Mouse (Mus musculus) cerebellum, adult 9-11 months (tissue): ENCODE results near the gene Selenbp1.
"Not testable (repeated sequence)": the region's sequence is repeated elsewhere in the genome, so short reads cannot be mapped to it uniquely, and the experiment has no call there.

Experiments used
- DNase-seq: peaks from one replicate; pipeline ENCODE4 v3.0.0; 2022

The Selenbp1 gene

GRCm38 (mm10) chr3:94932809-94933564 lies at the start of gene Selenbp1:
Gene Selenbp1, plus strand, starts transcription at chr3:94933056.
- DNase-seq: peak; percentile 32

- peak; percentile 86 for DNase-seq
Observed at GRCm38 (mm10) chr3:94886316-94887224, 46.3 kb upstream of the Selenbp1 start, which contains the start of gene Psmb4. Gene Psmb4, minus strand, starts transcription at chr3:94886961.

GRCm38 (mm10) chr3:94888595-94888994 lies 44.3 kb upstream of the Selenbp1 start:
- no peak for DNase-seq

GRCm38 (mm10) chr3:94894076-94894475 lies 38.8 kb upstream of the Selenbp1 start:
- no peak for DNase-seq

GRCm38 (mm10) chr3:94902747-94903146 lies 30.1 kb upstream of the Selenbp1 start:
- DNase-seq: no peak

- DNase-seq: not testable (repeated sequence)
Observed at GRCm38 (mm10) chr3:94904759-94905158, 28.1 kb upstream of the Selenbp1 start.

GRCm38 (mm10) chr3:94906482-94906881 lies 26.4 kb upstream of the Selenbp1 start:
- no peak for DNase-seq

GRCm38 (mm10) chr3:94911050-94911693 lies 21.7 kb upstream of the Selenbp1 start:
- no peak for DNase-seq

- DNase-seq: no peak
Observed at GRCm38 (mm10) chr3:94913801-94914200, 19.1 kb upstream of the Selenbp1 start.

GRCm38 (mm10) chr3:94915903-94916741 lies 16.7 kb upstream of the Selenbp1 start:
- DNase-seq: no peak

- DNase-seq: no peak
Observed at GRCm38 (mm10) chr3:94917816-94918361, 15.0 kb upstream of the Selenbp1 start.

- DNase-seq: no peak
Observed at GRCm38 (mm10) chr3:94918845-94919244, 14.0 kb upstream of the Selenbp1 start.

GRCm38 (mm10) chr3:94921104-94921503 lies 11.8 kb upstream of the Selenbp1 start:
- DNase-seq: no peak

GRCm38 (mm10) chr3:94922333-94922732 lies 10.5 kb upstream of the Selenbp1 start:
- no peak for DNase-seq

GRCm38 (mm10) chr3:94924688-94925087 lies 8.2 kb upstream of the Selenbp1 start:
- no peak for DNase-seq

- not testable (repeated sequence) for DNase-seq
Observed at GRCm38 (mm10) chr3:94926301-94926736, 6.5 kb upstream of the Selenbp1 start.

- not testable (repeated sequence) for DNase-seq
Observed at GRCm38 (mm10) chr3:94928979-94929378, 3.9 kb upstream of the Selenbp1 start.

- not testable (repeated sequence) for DNase-seq
Observed at GRCm38 (mm10) chr3:94930386-94931266, 2.2 kb upstream of the Selenbp1 start.

- DNase-seq: not testable (repeated sequence)
Observed at GRCm38 (mm10) chr3:94931427-94932082, 1.3 kb upstream of the Selenbp1 start.

- not testable (repeated sequence) for DNase-seq
Observed at GRCm38 (mm10) chr3:94932279-94932678, 577 bp upstream of the Selenbp1 start.
